Mouse (Mus musculus) heart, adult 2 months (tissue): ENCODE measurements at regions not wholly inside any gene's neighbourhood (a gene's known extent, or its start where the extent isn't known, plus 50 kb on each side); places are given as distances from the start of the nearest gene placed in this dataset.

ENCODE experiments used
- DNase-seq, 2 experiments: peaks; one replicate each; pipeline ENCODE4 v3.0.0; 2021
- H3K27ac ChIP-seq: fragments of 200-600 bp; 2 replicates; pipeline ENCODE4 v1.8.1; 2022
- H3K27me3 ChIP-seq: fragments of 200-500 bp; 2 replicates; pipeline ENCODE4 v1.6.1; 2012; ENCODE audit warnings: mild to moderate bottlenecking, low read length, inconsistent platforms, mixed read lengths; ENCODE audit not compliant: control insufficient read depth, insufficient read depth
- H3K36me3 ChIP-seq: fragments of 200-500 bp; 2 replicates; pipeline ENCODE4 v1.6.1; 2012; ENCODE audit warnings: low read length, inconsistent platforms; ENCODE audit not compliant: control insufficient read depth, insufficient read depth
- H3K4me1 ChIP-seq: fragments of 200-500 bp; 2 replicates; pipeline ENCODE4 v1.6.1; 2011; ENCODE audit warnings: low read length; ENCODE audit not compliant: control insufficient read depth, insufficient read depth
- H3K4me3 ChIP-seq: fragments of 200-600 bp; 2 replicates; pipeline ENCODE4 v1.8.1; 2022
- H3K79me2 ChIP-seq: fragments of 200-500 bp; replicated peaks from 2 replicates; pipeline ENCODE4 v1.6.1; 2012; ENCODE audit warnings: mild to moderate bottlenecking, inconsistent platforms, low read length, moderate library complexity, mixed read lengths; ENCODE audit not compliant: control insufficient read depth, insufficient read depth
- H3K9ac ChIP-seq: fragments of 200-500 bp; 2 replicates; pipeline ENCODE4 v1.6.1; 2012; ENCODE audit warnings: low read depth, mild to moderate bottlenecking, control low read depth, inconsistent platforms, low read length, mixed read lengths
- CTCF ChIP-seq: fragments of 200-600 bp; IDR thresholded peaks from 2 replicates; pipeline ENCODE4 v1.8.1; 2022; ENCODE audit warnings: antibody characterized with exemption, mild to moderate bottlenecking, moderate library complexity
- EP300 ChIP-seq: fragments of 200-500 bp; IDR thresholded peaks from 2 replicates; pipeline ENCODE4 v1.6.1; 2011; ENCODE audit warnings: low read depth, low read length, control low read depth; ENCODE audit not compliant: insufficient read depth
- POLR2A ChIP-seq: fragments of 200-500 bp; IDR thresholded peaks from 2 replicates; pipeline ENCODE4 v1.6.1; 2011; ENCODE audit warnings: mild to moderate bottlenecking, low read depth, low read length, control low read depth; ENCODE audit not compliant: insufficient read depth
- WGBS: fragments of 180-500 bp; shearing (Covaris S2); methylation state at CpG from one replicate; pipeline ENCODE4 v1.1.7; 2018; 5-methylcytosine and 5-hydroxymethylcytosine counted together
- intact Hi-C: fragments of 180-260 bp; cut with DNase I; formaldehyde crosslinking; loops from one replicate; pipeline ENCODE4 v1.15.1; 2025

DNA sequence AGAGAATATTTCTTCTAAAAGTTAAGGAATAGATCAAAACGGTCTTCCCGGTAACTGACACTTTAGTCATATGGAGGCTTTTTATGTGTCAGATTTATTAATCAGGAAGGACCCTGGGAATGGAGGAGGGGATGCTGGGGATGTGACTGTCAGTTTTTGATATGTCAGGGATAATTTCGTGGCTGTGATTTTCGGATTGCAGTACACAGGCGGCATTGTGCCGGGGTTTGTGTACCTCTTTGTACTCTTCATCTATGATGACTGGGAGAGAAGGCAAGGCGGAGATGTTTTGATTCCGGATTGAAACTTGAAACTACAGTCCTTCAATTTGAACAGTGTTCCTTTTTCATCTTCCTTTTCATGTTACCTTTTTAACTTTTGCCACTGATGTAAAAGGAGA is 344.2 kb downstream of the Mdfic start:
- WGBS = 85% methylated on average over 8 of the region's 8 CpGs
- TF ChIP-seq POLR2A (no peak), CTCF (no peak), EP300 (no peak)
- no peak for DNase-seq
- H3K27me3 ChIP-seq = no peaks in the 10 kb centered on the region
- no peaks in the 10 kb centered on the region for H3K36me3 ChIP-seq
- no peak overlapping the region for H3K9ac ChIP-seq
- no peak overlapping the region for H3K27ac ChIP-seq
- H3K4me3 ChIP-seq = no peak overlapping the region
- no peaks in the 10 kb centered on the region for H3K4me1 ChIP-seq
- no peaks in the 10 kb centered on the region for H3K79me2 ChIP-seq
- intact Hi-C loops = no loop called here

- no peak for TF ChIP-seq EP300
- no peak for TF ChIP-seq POLR2A
- TF ChIP-seq CTCF = no peak
- H3K79me2 ChIP-seq = no peaks in the 10 kb centered on the region
- no peaks in the 10 kb centered on the region for H3K36me3 ChIP-seq
- no peak overlapping the region for H3K9ac ChIP-seq
- no peak overlapping the region for H3K27ac ChIP-seq
- H3K4me1 ChIP-seq = no peaks in the 10 kb centered on the region
- H3K27me3 ChIP-seq = no peaks in the 10 kb centered on the region
- no peak for DNase-seq
- no peak overlapping the region for H3K4me3 ChIP-seq
- 73% methylated on average over 5 of the region's 5 CpGs for WGBS
- intact Hi-C loops = no loop called here
These were observed 344.7 kb downstream of the Mdfic start for GRCm38 (mm10) chr6:16065121-16065520.

DNA sequence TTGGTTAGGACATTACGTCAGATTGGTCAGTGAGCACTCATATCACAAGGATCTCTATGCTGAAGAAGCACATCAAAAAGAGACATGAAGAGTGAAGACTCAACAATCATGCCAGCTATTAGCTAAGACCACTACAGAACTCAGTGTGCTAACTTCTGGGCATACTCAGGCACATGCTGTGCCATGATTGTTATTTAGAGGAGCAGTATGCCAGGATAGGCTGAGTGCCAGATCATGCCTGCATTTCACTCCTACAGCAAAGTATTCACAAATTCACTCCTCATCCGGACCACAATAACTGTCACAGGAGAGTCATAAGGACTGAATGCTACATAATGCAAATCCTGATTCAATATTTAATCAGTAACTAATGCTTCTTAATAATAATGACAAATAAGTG is 355.8 kb downstream of the Mdfic start:
- H3K27me3 ChIP-seq = no peaks in the 10 kb centered on the region
- no peak for DNase-seq
- H3K79me2 ChIP-seq = no peaks in the 10 kb centered on the region
- no peak overlapping the region for H3K27ac ChIP-seq
- intact Hi-C loops = no loop called here
- no peaks in the 10 kb centered on the region for H3K36me3 ChIP-seq
- H3K4me3 ChIP-seq = no peak overlapping the region
- TF ChIP-seq CTCF = no peak
- TF ChIP-seq EP300 = no peak
- no peak for TF ChIP-seq POLR2A
- no peak overlapping the region for H3K9ac ChIP-seq
- no peaks in the 10 kb centered on the region for H3K4me1 ChIP-seq
- WGBS = 78% methylated on average over 2 of the region's 2 CpGs

- Histone ChIP-seq H3K4me3 (no peak overlapping the region), H3K9ac (no peak overlapping the region), H3K4me1 (no peaks in the 10 kb centered on the region), H3K79me2 (no peaks in the 10 kb centered on the region), H3K27ac (no peak overlapping the region), H3K27me3 (no peaks in the 10 kb centered on the region), H3K36me3 (no peaks in the 10 kb centered on the region)
- DNase-seq = no peak
- intact Hi-C loops = no loop called here
- 76% methylated on average over 4 of the region's 4 CpGs for WGBS
- no peak for TF ChIP-seq EP300
- no peak for TF ChIP-seq CTCF
- TF ChIP-seq POLR2A = no peak
These were observed 356.8 kb downstream of the Mdfic start for GRCm38 (mm10) chr6:16077195-16077810.

- no peak for TF ChIP-seq POLR2A
- no peak for TF ChIP-seq CTCF
- TF ChIP-seq EP300 = no peak
- Histone ChIP-seq H3K27ac (no peak overlapping the region), H3K36me3 (no peaks in the 10 kb centered on the region), H3K4me1 (no peaks in the 10 kb centered on the region), H3K79me2 (no peaks in the 10 kb centered on the region), H3K4me3 (no peak overlapping the region), H3K9ac (no peak overlapping the region), H3K27me3 (no peaks in the 10 kb centered on the region)
- DNase-seq = no peak
- intact Hi-C loops = no loop called here
These were observed 357.5 kb downstream of the Mdfic start for GRCm38 (mm10) chr6:16077917-16078316.

DNA sequence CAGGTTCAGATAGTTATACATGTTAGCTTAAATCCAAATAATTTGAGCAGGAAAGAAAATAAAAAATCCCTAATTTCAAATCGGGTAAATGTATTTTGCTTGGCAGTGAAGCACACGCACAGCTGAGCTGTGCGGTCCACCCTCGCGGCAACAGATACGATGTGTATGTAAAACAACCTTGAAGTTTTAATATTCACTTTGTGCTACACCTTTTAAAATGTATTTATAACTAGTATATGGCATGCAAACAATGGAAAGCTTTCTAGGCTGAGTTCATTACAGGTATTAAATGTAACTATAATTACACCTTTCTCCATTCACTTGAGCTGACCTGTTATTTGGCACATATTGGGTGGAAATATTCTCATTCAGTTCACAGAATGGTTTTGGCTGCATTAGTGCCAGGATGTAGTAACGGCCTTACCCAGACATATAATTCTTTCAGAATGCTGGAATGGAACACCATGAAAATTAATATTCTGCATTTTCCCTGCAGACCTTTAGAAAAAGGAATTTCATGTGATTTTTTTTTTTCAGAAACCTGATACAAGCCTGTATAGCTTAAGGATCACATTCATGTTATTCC is 366.6 kb downstream of the Mdfic start:
- no peak overlapping the region for H3K27ac ChIP-seq
- WGBS = 84% methylated on average over 7 of the region's 7 CpGs
- H3K9ac ChIP-seq = no peak overlapping the region
- no peak for DNase-seq
- no peaks in the 10 kb centered on the region for H3K4me1 ChIP-seq
- no peak for TF ChIP-seq POLR2A
- TF ChIP-seq CTCF = no peak
- TF ChIP-seq EP300 = no peak
- H3K4me3 ChIP-seq = no peak overlapping the region
- H3K36me3 ChIP-seq = no peaks in the 10 kb centered on the region
- H3K27me3 ChIP-seq = no peaks in the 10 kb centered on the region
- H3K79me2 ChIP-seq = no peaks in the 10 kb centered on the region
- intact Hi-C loops = no loop called here
